Mouse (Mus musculus) thymus, adult 2 months (tissue): Measurements from ENCODE around the gene Rbms3. TPM values are rescaled to one million over a fixed set of nuclear protein-coding genes. Genes with fewer than 3 reads are reported as not detected.

Source experiments
- DNase-seq: peaks from one replicate; pipeline ENCODE4 v3.0.0; 2021
- H3K27ac ChIP-seq: fragments of 200-500 bp; 2 replicates; pipeline ENCODE4 v1.5.1; 2012; ENCODE audit warnings: low read length, control low read depth; ENCODE audit not compliant: control insufficient read depth, insufficient read depth
- H3K27me3 ChIP-seq: fragments of 200-500 bp; 2 replicates; pipeline ENCODE4 v1.6.1; 2012; ENCODE audit warnings: mild to moderate bottlenecking, low read length, moderate library complexity, mixed read lengths; ENCODE audit not compliant: control insufficient read depth, insufficient read depth
- H3K36me3 ChIP-seq: fragments of 200-500 bp; 2 replicates; pipeline ENCODE4 v1.6.1; 2012; ENCODE audit warnings: mild to moderate bottlenecking, low read length, moderate library complexity; ENCODE audit not compliant: control insufficient read depth, insufficient read depth
- H3K4me1 ChIP-seq: fragments of 200-500 bp; replicated peaks from 2 replicates; pipeline ENCODE4 v1.6.1; 2012; ENCODE audit warnings: low read length; ENCODE audit not compliant: control insufficient read depth, insufficient read depth
- H3K4me3 ChIP-seq: fragments of 200-500 bp; 2 replicates; pipeline ENCODE4 v1.5.1; 2012; ENCODE audit warnings: mild to moderate bottlenecking, low read length, control low read depth, moderate library complexity; ENCODE audit not compliant: control insufficient read depth, insufficient read depth
- CTCF ChIP-seq: fragments of 200-500 bp; IDR thresholded peaks from 2 replicates; pipeline ENCODE4 v1.5.1; 2012; ENCODE audit warnings: mild to moderate bottlenecking, control low read depth, low read length, moderate library complexity, borderline replicate concordance; ENCODE audit not compliant: control insufficient read depth, poor library complexity, insufficient read depth; ENCODE audit errors: extremely low read depth
- POLR2A ChIP-seq: fragments of 200-500 bp; IDR thresholded peaks from 2 replicates; pipeline ENCODE4 v1.6.1; 2012; ENCODE audit warnings: mild to moderate bottlenecking, low read length, control low read depth, moderate library complexity; ENCODE audit not compliant: control insufficient read depth, poor library complexity, insufficient read depth; ENCODE audit errors: extremely low read depth
- WGBS: fragments of 180-500 bp; shearing (Covaris S2); methylation state at CpG from one replicate; pipeline ENCODE4 v1.1.7; 2018; 5-methylcytosine and 5-hydroxymethylcytosine counted together
- polyA plus RNA-seq: library from polyadenylated mRNA; depleted of rRNA; stranded (reverse); fragments of >200 nt; gene quantifications from 2 replicates; pipeline ENCODE4 v1.2.3, GENCODE M21; 2012

The Rbms3 gene
- polyA plus RNA-seq, 1 experiment = 10.9 TPM

GRCm38 (mm10) chr9:117013386-117013785 lies 616.3 kb downstream of the Rbms3 start:
- 97% methylated on average over 3 of the region's 3 CpGs for WGBS
- H3K27me3 ChIP-seq = no peaks in the 10 kb centered on the region
- TF ChIP-seq POLR2A = no peak
- TF ChIP-seq CTCF = no peak
- no peaks in the 10 kb centered on the region for H3K4me1 ChIP-seq
- no peak overlapping the region for H3K4me3 ChIP-seq
- DNase-seq = no peak
- H3K27ac ChIP-seq = no peak overlapping the region
- no peaks in the 10 kb centered on the region for H3K36me3 ChIP-seq

DNA sequence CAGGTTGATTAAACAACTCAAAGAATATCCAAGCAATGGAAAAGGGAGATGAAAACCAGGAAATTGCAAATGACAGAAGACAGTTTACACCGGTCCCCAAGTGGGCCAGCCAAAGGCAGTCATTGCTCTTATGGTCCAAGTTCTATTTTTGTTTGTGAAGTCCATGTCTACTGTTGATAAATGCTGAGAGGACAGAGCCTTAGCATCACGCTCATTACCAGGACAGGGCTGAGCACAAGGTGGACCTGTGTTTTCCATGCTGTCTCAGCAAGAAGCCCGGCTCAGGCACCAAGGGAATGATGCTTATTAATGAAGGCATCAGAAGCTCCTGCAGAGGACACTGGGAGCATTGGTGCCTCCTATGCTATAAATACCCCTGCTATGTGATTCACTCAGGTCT lies 618.9 kb downstream of the Rbms3 start:
- Histone ChIP-seq H3K4me1 (no peaks in the 10 kb centered on the region), H3K27ac (no peak overlapping the region)
- 96% methylated on average over 3 of the region's 3 CpGs for WGBS

DNA sequence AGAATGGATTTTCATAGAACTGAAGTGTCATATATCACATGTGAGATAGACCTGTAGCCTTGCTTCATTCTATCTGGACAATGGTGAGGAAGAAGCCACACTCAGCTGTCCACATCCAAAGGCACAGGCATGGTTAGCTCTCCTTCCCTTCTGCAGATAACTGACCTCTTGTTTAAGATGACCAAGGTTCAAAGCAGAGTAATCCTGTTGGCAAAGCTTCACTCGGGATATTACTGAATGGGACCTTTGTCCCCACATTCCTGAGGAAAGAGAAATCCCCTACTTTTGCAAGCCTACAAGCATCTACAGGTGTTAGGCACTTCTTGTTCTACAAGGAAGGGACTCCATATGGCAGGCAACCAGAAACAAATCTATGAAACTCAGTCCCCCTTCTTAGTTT lies 621.5 kb downstream of the Rbms3 start:
- no peak for DNase-seq
- H3K27ac ChIP-seq = no peak overlapping the region
- TF ChIP-seq CTCF (no peak), POLR2A (no peak)
- 92% methylated on average over 1 of the region's 1 CpGs for WGBS
- no peaks in the 10 kb centered on the region for H3K36me3 ChIP-seq
- no peaks in the 10 kb centered on the region for H3K4me1 ChIP-seq
- H3K4me3 ChIP-seq = no peak overlapping the region
- no peaks in the 10 kb centered on the region for H3K27me3 ChIP-seq

More for the DNA sequence above, 618.9 kb downstream of the Rbms3 start:
- DNase-seq = no peak
- Histone ChIP-seq H3K36me3 (no peaks in the 10 kb centered on the region), H3K4me3 (no peak overlapping the region), H3K27me3 (no peaks in the 10 kb centered on the region)
- no peak for TF ChIP-seq CTCF
- no peak for TF ChIP-seq POLR2A

GRCm38 (mm10) chr9:117002083-117002482 lies 627.6 kb downstream of the Rbms3 start:
- no peaks in the 10 kb centered on the region for H3K36me3 ChIP-seq
- DNase-seq = no peak
- no peaks in the 10 kb centered on the region for H3K4me1 ChIP-seq
- H3K27me3 ChIP-seq = no peaks in the 10 kb centered on the region
- no peak overlapping the region for H3K4me3 ChIP-seq
- no peak for TF ChIP-seq POLR2A
- TF ChIP-seq CTCF = no peak
- WGBS = 97% methylated on average over 2 of the region's 2 CpGs
- H3K27ac ChIP-seq = no peak overlapping the region

- H3K27ac ChIP-seq = no peak overlapping the region
- H3K36me3 ChIP-seq = no peaks in the 10 kb centered on the region
- no peak overlapping the region for H3K4me3 ChIP-seq
- WGBS = 85% methylated on average over 6 of the region's 6 CpGs
- H3K4me1 ChIP-seq = no peaks in the 10 kb centered on the region
- DNase-seq = no peak
- TF ChIP-seq POLR2A (no peak), CTCF (no peak)
- no peaks in the 10 kb centered on the region for H3K27me3 ChIP-seq
Observed at GRCm38 (mm10) chr9:116999186-116999585, 630.5 kb downstream of the Rbms3 start.

- 86% methylated on average over 6 of the region's 6 CpGs for WGBS
Observed at GRCm38 (mm10) chr9:116990321-116990720, 639.4 kb downstream of the Rbms3 start.

DNA sequence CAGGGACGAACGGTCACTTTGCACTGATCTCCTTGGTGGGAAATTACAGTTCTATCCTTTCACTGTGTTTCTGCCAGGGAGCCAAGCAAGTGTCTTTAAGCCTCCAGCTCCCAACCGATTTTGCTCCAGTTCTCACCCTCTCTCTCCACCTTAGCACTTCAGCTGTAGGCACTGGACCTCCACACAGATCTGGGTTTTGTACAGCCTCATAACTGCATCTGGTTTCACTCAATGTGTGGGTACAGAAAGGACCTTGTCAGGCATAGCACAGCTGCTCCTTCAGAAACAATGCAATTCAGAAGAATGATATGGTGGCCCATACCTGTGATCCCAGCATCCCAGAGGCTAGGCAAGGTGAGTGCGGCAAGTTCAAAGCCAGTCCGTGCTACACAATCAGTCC lies 648.9 kb downstream of the Rbms3 start:
- Histone ChIP-seq H3K27me3 (no peaks in the 10 kb centered on the region), H3K4me3 (no peak overlapping the region), H3K4me1 (no peaks in the 10 kb centered on the region), H3K27ac (no peak overlapping the region), H3K36me3 (no peaks in the 10 kb centered on the region)
- no peak for DNase-seq
- TF ChIP-seq POLR2A = no peak
- no peak for TF ChIP-seq CTCF
- 92% methylated on average over 5 of the region's 5 CpGs for WGBS

More at GRCm38 (mm10) chr9:116990321-116990720, 639.4 kb downstream of the Rbms3 start:
- TF ChIP-seq POLR2A = no peak
- TF ChIP-seq CTCF = no peak
- no peak overlapping the region for H3K4me3 ChIP-seq
- DNase-seq = no peak
- no peaks in the 10 kb centered on the region for H3K36me3 ChIP-seq
- no peak overlapping the region for H3K27ac ChIP-seq
- H3K27me3 ChIP-seq = no peaks in the 10 kb centered on the region
- no peaks in the 10 kb centered on the region for H3K4me1 ChIP-seq
